Mouse (Mus musculus): ENCODE data around the gene Kcnj11.

Gene Kcnj11

DNA sequence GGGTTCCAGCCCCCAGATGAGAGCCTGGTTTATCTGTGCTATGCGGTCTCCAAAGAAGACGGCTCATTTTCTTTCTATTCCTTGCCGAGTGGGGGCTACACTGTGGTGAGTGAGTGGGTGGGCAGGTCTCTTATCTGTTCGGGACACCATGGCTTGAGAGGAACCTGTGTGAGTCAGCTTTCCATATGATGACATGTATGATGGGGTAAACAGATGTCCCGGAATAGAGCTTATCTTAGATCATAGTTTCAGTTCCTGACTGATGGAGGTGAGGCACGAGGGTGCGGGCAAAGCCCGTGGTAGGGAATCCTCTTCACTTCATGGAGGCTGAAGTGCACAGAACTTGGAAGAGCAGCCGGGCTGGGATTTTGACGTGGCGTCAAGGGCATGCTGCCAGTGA lies 54.7 kb downstream of the Kcnj11 start:
- no peak for DNase-seq

DNA sequence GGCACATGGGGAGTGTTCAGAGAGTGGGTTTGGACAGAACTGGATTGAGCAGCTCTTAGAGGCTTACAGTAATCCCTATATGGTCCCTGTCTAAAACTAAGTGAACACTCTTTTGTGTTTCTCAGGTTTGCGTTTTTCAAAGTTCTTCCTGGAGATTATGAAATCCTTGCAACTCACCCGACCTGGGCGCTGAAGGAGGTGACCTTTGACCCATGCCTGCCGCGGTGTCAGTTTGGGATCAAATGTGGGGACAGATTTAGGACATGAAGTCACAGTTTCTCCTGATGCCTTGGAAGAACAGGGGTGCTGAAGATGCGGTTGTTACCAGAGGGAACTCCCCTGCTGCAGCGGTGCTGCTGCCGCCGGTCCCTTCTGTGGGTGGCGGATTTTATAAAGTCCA lies 56.5 kb downstream of the Kcnj11 start:
- DNase-seq, result no peak

All from cerebellum, adult 18-20 months (tissue).